Mouse (Mus musculus) thymus, adult 2 months (tissue): Measurements from ENCODE around the gene Siah2. TPM values are rescaled to one million over a fixed set of nuclear protein-coding genes. Genes with fewer than 3 reads are reported as not detected.

ENCODE experiments used
- DNase-seq: peaks from one replicate; pipeline ENCODE4 v3.0.0; 2021
- H3K27ac ChIP-seq: fragments of 200-500 bp; 2 replicates; pipeline ENCODE4 v1.5.1; 2012; ENCODE audit warnings: low read length, control low read depth; ENCODE audit not compliant: control insufficient read depth, insufficient read depth
- H3K27me3 ChIP-seq: fragments of 200-500 bp; 2 replicates; pipeline ENCODE4 v1.6.1; 2012; ENCODE audit warnings: mild to moderate bottlenecking, low read length, moderate library complexity, mixed read lengths; ENCODE audit not compliant: control insufficient read depth, insufficient read depth
- H3K36me3 ChIP-seq: fragments of 200-500 bp; 2 replicates; pipeline ENCODE4 v1.6.1; 2012; ENCODE audit warnings: mild to moderate bottlenecking, low read length, moderate library complexity; ENCODE audit not compliant: control insufficient read depth, insufficient read depth
- H3K4me1 ChIP-seq: fragments of 200-500 bp; replicated peaks from 2 replicates; pipeline ENCODE4 v1.6.1; 2012; ENCODE audit warnings: low read length; ENCODE audit not compliant: control insufficient read depth, insufficient read depth
- H3K4me3 ChIP-seq: fragments of 200-500 bp; 2 replicates; pipeline ENCODE4 v1.5.1; 2012; ENCODE audit warnings: mild to moderate bottlenecking, low read length, control low read depth, moderate library complexity; ENCODE audit not compliant: control insufficient read depth, insufficient read depth
- CTCF ChIP-seq: fragments of 200-500 bp; IDR thresholded peaks from 2 replicates; pipeline ENCODE4 v1.5.1; 2012; ENCODE audit warnings: mild to moderate bottlenecking, control low read depth, low read length, moderate library complexity, borderline replicate concordance; ENCODE audit not compliant: control insufficient read depth, poor library complexity, insufficient read depth; ENCODE audit errors: extremely low read depth
- POLR2A ChIP-seq: fragments of 200-500 bp; IDR thresholded peaks from 2 replicates; pipeline ENCODE4 v1.6.1; 2012; ENCODE audit warnings: mild to moderate bottlenecking, low read length, control low read depth, moderate library complexity; ENCODE audit not compliant: control insufficient read depth, poor library complexity, insufficient read depth; ENCODE audit errors: extremely low read depth
- WGBS: fragments of 180-500 bp; shearing (Covaris S2); methylation state at CpG from one replicate; pipeline ENCODE4 v1.1.7; 2018; 5-methylcytosine and 5-hydroxymethylcytosine counted together
- polyA plus RNA-seq: library from polyadenylated mRNA; depleted of rRNA; stranded (reverse); fragments of >200 nt; gene quantifications from 2 replicates; pipeline ENCODE4 v1.2.3, GENCODE M21; 2012; rRNA removed

Siah2 gene
- polyA plus RNA-seq: 19.4 and 29.1 TPM in 2 replicates

DNA sequence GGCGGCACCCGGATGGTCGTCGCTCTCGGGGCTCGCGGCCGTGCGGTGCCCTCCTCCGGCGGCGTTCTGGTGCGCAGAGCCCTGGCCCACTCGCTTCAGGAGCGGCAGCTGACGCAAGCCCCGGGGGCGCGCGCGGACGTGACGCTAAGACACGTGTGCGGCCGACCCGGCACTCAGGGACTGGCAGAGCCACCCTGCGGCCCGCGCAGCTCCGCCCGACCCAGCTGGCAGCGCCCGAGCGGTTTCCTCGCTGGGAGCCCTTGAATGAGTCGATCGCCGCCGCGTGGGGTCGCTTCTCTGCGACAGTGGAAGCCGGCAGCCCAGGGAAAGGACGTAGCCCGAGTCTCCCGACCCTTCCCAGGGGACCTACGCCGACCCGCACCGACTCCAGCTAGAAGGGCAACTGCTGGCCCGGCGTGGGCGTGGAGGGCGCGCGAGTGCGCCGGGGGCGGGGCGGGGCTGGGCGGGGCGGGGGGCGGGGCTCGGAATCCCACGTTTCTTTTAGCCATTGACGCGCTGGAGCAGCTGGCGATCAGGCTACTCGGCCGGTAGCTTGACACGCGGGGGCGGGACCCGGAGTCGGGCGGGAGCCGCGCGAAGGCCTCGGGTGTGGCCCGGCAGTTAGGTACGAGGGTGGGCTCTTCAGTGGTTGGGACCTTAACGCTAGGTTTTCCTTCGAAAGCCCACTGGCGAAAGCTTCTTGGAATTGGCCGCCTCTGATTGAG lies at the start of gene Siah2:
Siah2 (minus strand) TSS at position 404 of the 725 bp plus-strand sequence.
- TF ChIP-seq POLR2A (peak; percentile 62; the same call in 1 of the 2 replicates), CTCF (no peak)
- WGBS: under 1% methylated on average over 84 of the region's 87 CpGs

DNA sequence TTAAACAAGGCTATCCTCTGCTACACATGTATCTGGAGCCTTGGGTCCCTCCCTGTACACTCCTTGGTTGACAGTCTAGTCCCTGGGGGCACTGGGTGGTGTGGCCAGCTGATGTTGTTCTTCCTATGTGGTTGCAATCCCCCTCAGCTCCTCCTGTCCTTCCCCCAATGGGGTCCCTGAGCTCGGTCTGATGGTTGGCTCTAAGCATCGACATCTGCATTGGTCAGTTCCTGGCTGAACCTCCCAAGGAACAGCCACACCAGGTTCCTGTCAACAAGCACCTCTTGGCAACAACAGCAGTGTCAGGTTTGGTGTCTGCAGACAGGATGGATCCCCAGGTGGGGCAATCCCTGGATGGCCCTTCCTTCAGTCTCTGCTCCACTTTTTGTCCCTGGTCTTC lies 47.3 kb upstream of the Siah2 start:
- Histone ChIP-seq H3K4me1 (no peaks in the 10 kb centered on the region), H3K4me3 (no peak overlapping the region), H3K27me3 (no peaks in the 10 kb centered on the region), H3K27ac (no peak overlapping the region), H3K36me3 (no peaks in the 10 kb centered on the region)
- 88% methylated on average over 2 of the region's 2 CpGs for WGBS
- no peak for TF ChIP-seq CTCF
- no peak for TF ChIP-seq POLR2A
- DNase-seq: no peak

More for the DNA sequence above, at the start of gene Siah2:
- H3K36me3 ChIP-seq: no peaks in the 10 kb centered on the region
- H3K27me3 ChIP-seq: no peaks in the 10 kb centered on the region
- peak within 1 kb of the TSS; percentile 81 for H3K4me3 ChIP-seq
- peaks cover 5% of the 10 kb centered on the region; the same call in 1 of the 2 replicates for H3K4me1 ChIP-seq
- no peak within 1 kb of the TSS for H3K27ac ChIP-seq
- DNase-seq: peak; percentile 89

DNA sequence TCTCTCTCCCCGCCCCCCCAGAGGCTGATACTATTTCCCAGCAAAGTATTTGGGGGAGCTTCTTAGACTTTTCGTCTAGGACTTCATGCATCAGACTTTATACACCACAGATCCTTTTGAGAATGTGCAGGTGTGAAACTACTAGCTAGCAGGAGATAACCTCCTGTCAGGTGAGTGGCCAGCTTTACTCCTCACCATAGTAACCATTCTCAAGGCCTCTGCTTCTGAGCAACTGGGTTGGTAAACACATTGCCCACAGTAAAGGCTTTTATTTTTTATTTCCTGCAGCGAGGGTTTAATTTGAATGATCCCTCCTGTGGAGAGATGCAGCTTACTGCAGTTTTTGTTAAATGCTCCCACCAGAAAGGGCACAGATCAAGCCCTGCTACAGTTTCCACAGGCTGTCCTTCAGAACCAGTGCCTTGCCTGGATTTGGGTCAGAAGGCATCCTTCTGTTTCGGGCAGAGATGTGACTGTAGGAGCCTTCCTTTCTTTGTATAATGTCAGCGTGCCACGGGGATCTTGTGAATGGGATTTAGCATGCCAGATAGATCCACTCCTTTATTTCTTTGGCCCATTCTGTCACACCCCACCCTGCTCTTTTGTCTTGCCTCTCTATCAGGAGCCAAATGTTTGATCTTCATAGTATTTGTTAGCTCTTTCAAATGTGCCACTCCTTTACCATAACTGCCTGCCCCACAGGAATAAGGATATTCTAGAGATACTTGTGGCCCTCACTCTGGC lies 46.3 kb upstream of the Siah2 start:
- H3K4me3 ChIP-seq: no peak overlapping the region
- WGBS: 78% methylated on average over 6 of the region's 6 CpGs
- H3K4me1 ChIP-seq: no peaks in the 10 kb centered on the region
- no peaks in the 10 kb centered on the region for H3K27me3 ChIP-seq
- H3K27ac ChIP-seq: no peak overlapping the region
- no peaks in the 10 kb centered on the region for H3K36me3 ChIP-seq
- no peak for DNase-seq
- TF ChIP-seq CTCF: no peak

DNA sequence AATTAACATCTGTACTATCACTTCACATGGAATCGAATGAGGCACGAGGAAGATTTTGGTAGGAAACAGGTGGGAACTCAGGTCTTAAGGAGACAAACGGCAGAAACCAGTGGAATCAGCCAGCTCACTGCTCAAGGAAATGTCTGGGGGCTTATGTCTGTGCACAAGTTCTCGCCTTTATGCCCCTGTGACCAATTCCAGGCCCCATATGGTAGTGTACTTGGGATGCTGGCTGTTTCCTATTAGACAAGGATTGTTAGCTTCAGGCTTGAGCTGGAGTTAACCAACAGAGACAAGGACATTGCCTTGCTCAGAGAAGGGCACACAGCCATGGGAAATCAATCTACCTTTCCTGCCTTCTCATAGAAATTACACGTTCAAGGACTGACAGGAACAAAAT lies 39.3 kb upstream of the Siah2 start:
- no peaks in the 10 kb centered on the region for H3K4me1 ChIP-seq
- H3K36me3 ChIP-seq: no peaks in the 10 kb centered on the region
- WGBS: 94% methylated on average over 5 of the region's 5 CpGs
- no peaks in the 10 kb centered on the region for H3K27me3 ChIP-seq
- DNase-seq: no peak
- no peak overlapping the region for H3K27ac ChIP-seq
- H3K4me3 ChIP-seq: no peak overlapping the region
- TF ChIP-seq CTCF (no peak), POLR2A (no peak)

DNA sequence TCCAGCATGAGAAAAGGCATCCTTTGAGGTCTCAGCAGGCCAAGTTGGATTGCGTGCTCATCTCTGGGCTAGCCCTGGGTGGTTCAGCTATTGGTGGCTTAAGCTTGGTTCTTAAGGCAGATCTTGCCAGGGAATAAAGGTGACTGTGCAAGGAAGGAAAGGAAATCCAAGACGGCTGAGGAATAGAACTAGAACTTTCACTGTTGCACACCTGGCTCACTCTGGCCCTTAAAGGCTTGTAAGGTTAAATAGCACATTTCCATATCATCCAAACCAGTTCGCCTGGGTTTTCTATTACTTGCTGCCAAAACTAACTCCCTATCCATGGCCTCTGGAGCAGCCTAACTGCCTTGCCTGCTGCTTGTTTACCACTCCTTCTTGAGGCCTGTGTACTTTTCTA lies 38.4 kb upstream of the Siah2 start:
- H3K4me3 ChIP-seq: no peak overlapping the region
- no peaks in the 10 kb centered on the region for H3K27me3 ChIP-seq
- DNase-seq: no peak
- 90% methylated on average over 3 of the region's 3 CpGs for WGBS
- H3K27ac ChIP-seq: no peak overlapping the region
- H3K4me1 ChIP-seq: no peaks in the 10 kb centered on the region
- no peaks in the 10 kb centered on the region for H3K36me3 ChIP-seq
- TF ChIP-seq POLR2A (no peak), CTCF (no peak)

DNA sequence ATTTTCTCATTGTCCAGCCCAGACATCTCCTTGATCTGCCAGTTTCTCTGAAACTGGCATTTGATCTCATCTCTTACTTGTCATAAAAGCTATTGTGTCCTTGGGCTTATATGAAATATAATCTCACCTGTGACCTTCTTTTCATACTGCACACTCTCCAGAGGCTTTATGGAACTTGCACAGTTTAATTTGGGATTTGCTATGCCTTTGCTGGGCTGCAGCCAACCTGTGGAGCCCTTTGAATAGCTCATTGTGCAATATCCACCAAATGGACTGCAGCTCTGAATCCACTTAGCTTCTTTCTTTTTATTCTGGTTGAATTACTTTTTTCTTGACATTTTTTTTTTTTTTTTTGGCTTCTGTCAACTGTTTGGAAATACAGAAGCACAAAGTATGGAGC lies 37.3 kb upstream of the Siah2 start:
- TF ChIP-seq POLR2A (no peak), CTCF (no peak)
- H3K36me3 ChIP-seq: no peaks in the 10 kb centered on the region
- H3K27me3 ChIP-seq: no peaks in the 10 kb centered on the region
- DNase-seq: no peak
- no peaks in the 10 kb centered on the region for H3K4me1 ChIP-seq
- H3K27ac ChIP-seq: no peak overlapping the region
- H3K4me3 ChIP-seq: no peak overlapping the region
